Mouse (Mus musculus) hindbrain, embryonic 16.5 days (tissue): ENCODE results near the gene Flywch1. TPM values are rescaled to one million over a fixed set of nuclear protein-coding genes. Genes with fewer than 3 reads are reported as not detected.

Experiments
- ATAC-seq: fragments of 200-750 bp; cut with Nextera tagmentation; 2 replicates; pipeline ENCODE4 v1.8.0; 2017; ENCODE audit warnings: moderate TSS enrichment, moderate library complexity
- H3K27ac ChIP-seq: fragments of 300-500 bp; sonication (generic); 2 replicates; pipeline ENCODE4 v1.5.1; 2014; ENCODE audit warnings: low read depth, mild to moderate bottlenecking, control low read depth, low read length, moderate library complexity
- H3K27me3 ChIP-seq: fragments of 300-500 bp; sonication (generic); replicated peaks from 2 replicates; pipeline ENCODE4 v1.6.1; 2014; ENCODE audit warnings: low read length; ENCODE audit not compliant: control insufficient read depth, insufficient read depth
- H3K36me3 ChIP-seq: fragments of 300-500 bp; sonication (generic); 2 replicates; pipeline ENCODE4 v1.6.1; 2014; ENCODE audit warnings: mild to moderate bottlenecking, low read length, moderate library complexity, mixed read lengths; ENCODE audit not compliant: control insufficient read depth, insufficient read depth
- H3K4me1 ChIP-seq: fragments of 300-500 bp; sonication (generic); 2 replicates; pipeline ENCODE4 v1.6.1; 2014; ENCODE audit warnings: low read depth, low read length; ENCODE audit not compliant: control insufficient read depth, insufficient read depth
- H3K4me2 ChIP-seq: fragments of 300-500 bp; sonication (generic); 2 replicates; pipeline ENCODE4 v1.6.1; 2014; ENCODE audit warnings: mild to moderate bottlenecking, low read length, control low read depth, moderate library complexity
- H3K4me3 ChIP-seq: fragments of 300-500 bp; sonication (generic); 2 replicates; pipeline ENCODE4 v1.5.1; 2014; ENCODE audit warnings: mild to moderate bottlenecking, low read length, control low read depth, moderate library complexity
- H3K9ac ChIP-seq: fragments of 300-500 bp; sonication (generic); 2 replicates; pipeline ENCODE4 v1.6.1; 2014; ENCODE audit warnings: low read depth, mild to moderate bottlenecking, control low read depth, low read length, moderate library complexity
- H3K9me3 ChIP-seq: fragments of 300-500 bp; sonication (generic); 2 replicates; pipeline ENCODE4 v1.6.1; 2014; ENCODE audit warnings: mild to moderate bottlenecking, low read length, moderate library complexity; ENCODE audit not compliant: control insufficient read depth
- WGBS: fragments of 180-500 bp; shearing (Covaris S2); extraction: QIAGEN DNeasy Blood & Tissue Kit; methylation state at CpG from one replicate; pipeline ENCODE4 v1.1.7; 2014; 5-methylcytosine and 5-hydroxymethylcytosine counted together
- polyA plus RNA-seq: library from polyadenylated mRNA; unstranded; fragments of >200 nt; fragmentation: Nextera tagmentation; extraction: Ambion mirVana; gene quantifications from 2 replicates; pipeline ENCODE4 v1.2.1, GENCODE M21; 2015

Flywch1 gene
- polyA plus RNA-seq, 1 experiment from 2014 or later: 203 TPM

- 41% methylated on average over 10 of the region's 10 CpGs for WGBS
- Histone ChIP-seq H3K36me3 (peaks cover 23% of the 10 kb centered on the region), H3K4me1 (peaks cover 11% of the 10 kb centered on the region), H3K27me3 (peaks cover 21% of the 10 kb centered on the region), H3K9ac (no peak overlapping the region), H3K4me2 (peak overlapping the region; percentile 15), H3K9me3 (no peaks in the 10 kb centered on the region), H3K4me3 (no peak overlapping the region), H3K27ac (no peak overlapping the region)
- no peak for ATAC-seq
These were observed 22.6 kb downstream of the Flywch1 start for GRCm38 (mm10) chr17:23748631-23749391.

- no peak overlapping the region for H3K4me3 ChIP-seq
- H3K9ac ChIP-seq: no peak overlapping the region
- peaks cover 11% of the 10 kb centered on the region for H3K4me1 ChIP-seq
- H3K27ac ChIP-seq: no peak overlapping the region
- H3K27me3 ChIP-seq: peaks cover 29% of the 10 kb centered on the region
- peaks cover 17% of the 10 kb centered on the region for H3K36me3 ChIP-seq
- ATAC-seq: no peak
- no peaks in the 10 kb centered on the region for H3K9me3 ChIP-seq
- no peak overlapping the region for H3K4me2 ChIP-seq
- 36% methylated on average over 6 of the region's 6 CpGs for WGBS
These were observed 23.4 kb downstream of the Flywch1 start for GRCm38 (mm10) chr17:23748026-23748425.

GRCm38 (mm10) chr17:23747471-23747870 is 23.9 kb downstream of the Flywch1 start:
- WGBS: 87% methylated on average over 3 of the region's 3 CpGs
- Histone ChIP-seq H3K27me3 (peaks cover 34% of the 10 kb centered on the region), H3K4me3 (no peak overlapping the region), H3K27ac (no peak overlapping the region), H3K9ac (no peak overlapping the region), H3K9me3 (no peaks in the 10 kb centered on the region), H3K36me3 (peaks cover 12% of the 10 kb centered on the region), H3K4me1 (peaks cover 11% of the 10 kb centered on the region), H3K4me2 (no peak overlapping the region)
- ATAC-seq: no peak

- peaks cover 41% of the 10 kb centered on the region for H3K27me3 ChIP-seq
- peaks cover 5% of the 10 kb centered on the region; the same call in 1 of the 2 replicates for H3K36me3 ChIP-seq
- WGBS: 90% methylated on average over 3 of the region's 3 CpGs
- no peak for ATAC-seq
- H3K4me2 ChIP-seq: no peak overlapping the region
- H3K9me3 ChIP-seq: no peaks in the 10 kb centered on the region
- no peak overlapping the region for H3K27ac ChIP-seq
- peaks cover 14% of the 10 kb centered on the region for H3K4me1 ChIP-seq
- no peak overlapping the region for H3K4me3 ChIP-seq
- no peak overlapping the region for H3K9ac ChIP-seq
These were observed 24.6 kb downstream of the Flywch1 start for GRCm38 (mm10) chr17:23746767-23747166.

- peaks cover 46% of the 10 kb centered on the region for H3K27me3 ChIP-seq
- no peaks in the 10 kb centered on the region for H3K9me3 ChIP-seq
- H3K27ac ChIP-seq: no peak overlapping the region
- peak overlapping the region; percentile 90 for H3K4me2 ChIP-seq
- WGBS: 5% methylated on average over 12 of the region's 12 CpGs
- 0 out of 2 replicates have a peak, but pooled peaks cover 2% of the 10 kb centered on the region for H3K36me3 ChIP-seq
- peaks cover 14% of the 10 kb centered on the region for H3K4me1 ChIP-seq
- no peak for ATAC-seq
- H3K9ac ChIP-seq: peak overlapping the region; percentile 72; the same call in 1 of the 2 replicates
- H3K4me3 ChIP-seq: peak overlapping the region; percentile 47
These were observed 25.1 kb downstream of the Flywch1 start for GRCm38 (mm10) chr17:23746311-23746710.

DNA sequence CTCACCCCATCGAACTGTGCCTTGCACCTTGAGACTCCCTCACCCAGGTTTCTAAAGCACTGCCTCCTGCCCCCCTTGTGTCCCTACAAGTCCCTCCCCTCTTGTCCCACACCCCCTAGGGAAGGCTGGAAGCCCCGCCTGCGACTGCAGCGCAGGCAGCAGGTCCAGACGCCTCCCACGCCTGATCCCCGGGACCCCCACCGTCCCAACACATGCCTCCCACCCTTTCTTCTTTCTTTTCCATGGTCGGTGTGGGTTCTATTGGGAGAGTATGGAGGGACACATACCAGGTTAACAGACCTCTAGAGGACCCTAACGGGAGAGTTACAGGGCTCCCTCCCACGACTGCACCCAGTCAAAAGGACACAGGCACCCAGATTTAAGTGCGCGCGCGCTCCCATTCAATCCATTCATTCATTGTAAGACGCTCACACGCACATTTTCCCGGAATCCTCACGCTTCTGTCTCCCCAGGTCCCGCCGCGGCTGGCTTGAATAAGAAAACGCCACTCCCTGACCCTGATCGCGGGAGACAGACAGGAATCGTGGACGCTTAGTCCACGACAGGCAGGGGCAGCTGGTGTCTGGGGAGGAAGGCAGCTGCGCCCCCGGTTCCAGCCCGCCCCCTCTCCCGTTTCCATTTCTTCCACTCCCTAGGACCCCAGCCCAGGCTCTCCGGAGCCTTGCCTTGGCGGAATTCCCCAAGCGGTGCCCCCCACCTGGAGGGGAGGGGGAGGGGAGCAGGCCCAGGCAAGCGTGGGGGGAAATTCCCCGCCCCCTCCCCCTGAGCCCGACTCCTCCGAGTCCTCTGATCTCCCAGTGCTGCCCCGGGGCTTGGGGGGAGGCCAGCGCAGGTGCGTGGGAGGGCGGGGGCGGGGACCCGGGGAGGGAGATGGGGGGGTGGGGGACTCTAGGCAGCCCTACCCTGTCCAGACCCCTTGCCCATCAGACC is 25.8 kb downstream of the Flywch1 start, which contains the start of gene Kremen2:
Gene Kremen2, minus strand, starts transcription at position 533 of the 951 bp plus-strand sequence.
- no peaks in the 10 kb centered on the region for H3K36me3 ChIP-seq
- ATAC-seq: no peak
- H3K4me2 ChIP-seq: peak within 1 kb of the TSS; percentile 90
- under 1% methylated on average over 41 of the region's 45 CpGs for WGBS
- peak within 1 kb of the TSS; percentile 72 for H3K9ac ChIP-seq
- peaks cover 50% of the 10 kb centered on the region for H3K27me3 ChIP-seq
- peaks cover 18% of the 10 kb centered on the region for H3K4me1 ChIP-seq
- no peak within 1 kb of the TSS for H3K27ac ChIP-seq
- no peaks in the 10 kb centered on the region for H3K9me3 ChIP-seq
- peak within 1 kb of the TSS; percentile 47 for H3K4me3 ChIP-seq

GRCm38 (mm10) chr17:23744651-23745050 is 26.8 kb downstream of the Flywch1 start:
- Histone ChIP-seq H3K36me3 (no peaks in the 10 kb centered on the region), H3K9ac (no peak overlapping the region), H3K4me2 (peak overlapping the region; percentile 90), H3K4me3 (peak overlapping the region; percentile 47), H3K27ac (no peak overlapping the region), H3K27me3 (peaks cover 50% of the 10 kb centered on the region), H3K9me3 (no peaks in the 10 kb centered on the region), H3K4me1 (peaks cover 19% of the 10 kb centered on the region)
- 2% methylated on average over 14 of the region's 14 CpGs for WGBS
- ATAC-seq: no peak

GRCm38 (mm10) chr17:23744076-23744475 is 27.3 kb downstream of the Flywch1 start:
- no peak overlapping the region for H3K9ac ChIP-seq
- 24% methylated on average over 8 of the region's 8 CpGs for WGBS
- no peak overlapping the region for H3K27ac ChIP-seq
- no peaks in the 10 kb centered on the region for H3K36me3 ChIP-seq
- peaks cover 50% of the 10 kb centered on the region for H3K27me3 ChIP-seq
- no peak overlapping the region for H3K4me3 ChIP-seq
- H3K4me1 ChIP-seq: peaks cover 21% of the 10 kb centered on the region
- no peaks in the 10 kb centered on the region for H3K9me3 ChIP-seq
- ATAC-seq: no peak
- H3K4me2 ChIP-seq: no peak overlapping the region

DNA sequence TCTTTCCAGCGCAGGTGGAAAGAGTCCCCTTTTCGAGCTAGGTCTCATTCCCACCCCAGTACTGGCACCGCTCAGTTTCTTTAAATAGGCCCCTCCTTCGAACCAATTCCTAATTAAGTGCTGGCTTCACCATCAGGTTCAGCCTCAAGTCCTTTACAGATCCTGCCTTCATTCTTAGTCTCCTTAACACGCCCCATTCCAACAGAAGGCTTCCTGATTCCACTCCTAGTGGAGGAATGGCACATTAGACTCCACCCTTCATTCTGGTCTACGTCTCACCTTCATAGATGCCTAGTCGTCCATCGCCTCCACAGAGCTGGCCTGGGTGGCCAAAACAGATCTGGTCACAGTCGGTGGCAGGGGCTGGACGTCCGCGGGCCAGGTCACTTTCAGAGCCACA is 28.5 kb downstream of the Flywch1 start:
- Histone ChIP-seq H3K4me1 (peaks cover 33% of the 10 kb centered on the region), H3K9me3 (no peaks in the 10 kb centered on the region), H3K4me3 (no peak overlapping the region), H3K4me2 (peak overlapping the region; percentile 50; the same call in 1 of the 2 replicates), H3K9ac (no peak overlapping the region), H3K36me3 (no peaks in the 10 kb centered on the region), H3K27ac (no peak overlapping the region), H3K27me3 (peaks cover 50% of the 10 kb centered on the region)
- whole genome bisulfite sequencing: 66% methylated on average over 12 of the region's 12 CpGs
- no peak for ATAC-seq
